Mouse (Mus musculus) splenic B cell, adult 2 months (primary cell): ENCODE data around the gene Gm20481.
A peak's percentile ranks its signal among the peaks of the same experiment; 100 is the strongest.
"Not testable (repeated sequence)": the region's sequence is repeated elsewhere in the genome, so short reads cannot be mapped to it uniquely, and the experiment has no call there.

Experiments used
- DNase-seq: peaks from one replicate; pipeline ENCODE4 v3.0.0-alpha.2; 2011; ENCODE audit warnings: low read depth, low spot score
- H3K27me3 ChIP-seq: 2 replicates; pipeline ENCODE4 v1.6.1; 2012; ENCODE audit warnings: mild to moderate bottlenecking, low read length, moderate library complexity, mixed read lengths; ENCODE audit not compliant: control insufficient read depth, poor library complexity, insufficient read depth, severe bottlenecking
- H3K36me3 ChIP-seq: 2 replicates; pipeline ENCODE4 v1.6.1; 2012; ENCODE audit warnings: mild to moderate bottlenecking, low read length, moderate library complexity, mixed read lengths; ENCODE audit not compliant: control insufficient read depth, poor library complexity, insufficient read depth, severe bottlenecking

The Gm20481 gene

GRCm38 (mm10) chr17:34946486-34947140 is 23.1 kb upstream of the Gm20481 start:
- H3K36me3 ChIP-seq, result 0 out of 2 replicates have a peak, but pooled peaks cover 2% of the 10 kb centered on the region
- no peaks in the 10 kb centered on the region for H3K27me3 ChIP-seq
- DNase-seq, result no peak

- Histone ChIP-seq H3K27me3 (no peaks in the 10 kb centered on the region), H3K36me3 (0 out of 2 replicates have a peak, but pooled peaks cover 2% of the 10 kb centered on the region)
- peak; percentile 65 for DNase-seq
Observed at GRCm38 (mm10) chr17:34947606-34948005, 22.1 kb upstream of the Gm20481 start.

GRCm38 (mm10) chr17:34948721-34949552 is 20.8 kb upstream of the Gm20481 start:
- H3K36me3 ChIP-seq, DNase-seq, H3K27me3 ChIP-seq: not testable (repeated sequence)

- Histone ChIP-seq H3K36me3 (0 out of 2 replicates have a peak, but pooled peaks cover 2% of the 10 kb centered on the region), H3K27me3 (no peaks in the 10 kb centered on the region)
- no peak for DNase-seq
Observed at GRCm38 (mm10) chr17:34949553-34949969, 20.2 kb upstream of the Gm20481 start.

GRCm38 (mm10) chr17:34950514-34951455 is 18.9 kb upstream of the Gm20481 start:
- DNase-seq, result no peak
- H3K27me3 ChIP-seq, result no peaks in the 10 kb centered on the region

GRCm38 (mm10) chr17:34951636-34952377 is 17.9 kb upstream of the Gm20481 start:
- DNase-seq, result no peak
- Histone ChIP-seq H3K27me3 (no peaks in the 10 kb centered on the region), H3K36me3 (0 out of 2 replicates have a peak, but pooled peaks cover 2% of the 10 kb centered on the region)

More at GRCm38 (mm10) chr17:34950514-34951455, 18.9 kb upstream of the Gm20481 start:
- 0 out of 2 replicates have a peak, but pooled peaks cover 2% of the 10 kb centered on the region for H3K36me3 ChIP-seq

GRCm38 (mm10) chr17:34952378-34953040 is 17.2 kb upstream of the Gm20481 start:
- H3K36me3 ChIP-seq, result 0 out of 2 replicates have a peak, but pooled peaks cover 2% of the 10 kb centered on the region
- H3K27me3 ChIP-seq, result no peaks in the 10 kb centered on the region
- DNase-seq, result peak; percentile 87

GRCm38 (mm10) chr17:34953258-34953657 is 16.5 kb upstream of the Gm20481 start:
- H3K36me3 ChIP-seq, result 0 out of 2 replicates have a peak, but pooled peaks cover 2% of the 10 kb centered on the region
- peak; percentile 55 for DNase-seq

GRCm38 (mm10) chr17:34953904-34954303 is 15.8 kb upstream of the Gm20481 start:
- Histone ChIP-seq H3K27me3 (no peaks in the 10 kb centered on the region), H3K36me3 (0 out of 2 replicates have a peak, but pooled peaks cover 2% of the 10 kb centered on the region)
- no peak for DNase-seq

More at GRCm38 (mm10) chr17:34953258-34953657, 16.5 kb upstream of the Gm20481 start:
- H3K27me3 ChIP-seq, result no peaks in the 10 kb centered on the region

GRCm38 (mm10) chr17:34954831-34955230 is 14.9 kb upstream of the Gm20481 start:
- H3K27me3 ChIP-seq, result no peaks in the 10 kb centered on the region
- 0 out of 2 replicates have a peak, but pooled peaks cover 2% of the 10 kb centered on the region for H3K36me3 ChIP-seq
- peak; percentile 75 for DNase-seq

- Histone ChIP-seq H3K27me3 (no peaks in the 10 kb centered on the region), H3K36me3 (0 out of 2 replicates have a peak, but pooled peaks cover under 1% of the 10 kb centered on the region)
- peak; percentile 69 for DNase-seq
Observed at GRCm38 (mm10) chr17:34955884-34956283, 13.8 kb upstream of the Gm20481 start.

GRCm38 (mm10) chr17:34956340-34956739 is 13.4 kb upstream of the Gm20481 start:
- peak; percentile 71 for DNase-seq
- no peaks in the 10 kb centered on the region for H3K27me3 ChIP-seq
- no peaks in the 10 kb centered on the region for H3K36me3 ChIP-seq

GRCm38 (mm10) chr17:34957291-34957690 is 12.4 kb upstream of the Gm20481 start:
- DNase-seq, result peak; percentile 47
- H3K27me3 ChIP-seq, H3K36me3 ChIP-seq: not testable (repeated sequence)
